Mouse (Mus musculus) E14TG2a.4 (cell line): ENCODE results near the gene Alg3.

Experiments
- CTCF ChIP-seq: conservative IDR thresholded peaks from 2 replicates; pipeline ENCODE4 v1.5.1; 2014; ENCODE audit warnings: low read length
- NANOG ChIP-seq: IDR thresholded peaks from 2 replicates; pipeline ENCODE4 v1.6.1; 2014; ENCODE audit warnings: borderline replicate concordance, low read length, mixed read lengths
- POU5F1 ChIP-seq: IDR thresholded peaks from 2 replicates; pipeline ENCODE4 v1.6.1; 2014; ENCODE audit warnings: low read length, borderline replicate concordance

- no peak for TF ChIP-seq CTCF
- TF ChIP-seq NANOG: no peak
- TF ChIP-seq POU5F1: no peak
These were observed 18.4 kb upstream of the Alg3 start, which contains the start of gene Ece2 for GRCm38 (mm10) chr16:20629731-20630634.
